Mouse (Mus musculus) small intestine, adult 2 months (tissue): ENCODE measurements at regions not wholly inside any gene's neighbourhood (a gene's known extent, or its start where the extent isn't known, plus 50 kb on each side); places are given as distances from the start of the nearest gene placed in this dataset.

Source experiments
- CTCF ChIP-seq: fragments of 200-500 bp; IDR thresholded peaks from 2 replicates; pipeline ENCODE4 v1.5.1; 2012; ENCODE audit warnings: low read depth, mild to moderate bottlenecking, control low read depth, inconsistent platforms, low read length, moderate library complexity, mixed read lengths; ENCODE audit not compliant: insufficient replicate concordance, insufficient read length; ENCODE audit errors: extremely low read depth
- POLR2A ChIP-seq: fragments of 200-500 bp; IDR thresholded peaks from 2 replicates; pipeline ENCODE4 v1.6.1; 2012; ENCODE audit warnings: low read depth, mild to moderate bottlenecking, control low read depth, inconsistent platforms, low read length, moderate library complexity

DNA sequence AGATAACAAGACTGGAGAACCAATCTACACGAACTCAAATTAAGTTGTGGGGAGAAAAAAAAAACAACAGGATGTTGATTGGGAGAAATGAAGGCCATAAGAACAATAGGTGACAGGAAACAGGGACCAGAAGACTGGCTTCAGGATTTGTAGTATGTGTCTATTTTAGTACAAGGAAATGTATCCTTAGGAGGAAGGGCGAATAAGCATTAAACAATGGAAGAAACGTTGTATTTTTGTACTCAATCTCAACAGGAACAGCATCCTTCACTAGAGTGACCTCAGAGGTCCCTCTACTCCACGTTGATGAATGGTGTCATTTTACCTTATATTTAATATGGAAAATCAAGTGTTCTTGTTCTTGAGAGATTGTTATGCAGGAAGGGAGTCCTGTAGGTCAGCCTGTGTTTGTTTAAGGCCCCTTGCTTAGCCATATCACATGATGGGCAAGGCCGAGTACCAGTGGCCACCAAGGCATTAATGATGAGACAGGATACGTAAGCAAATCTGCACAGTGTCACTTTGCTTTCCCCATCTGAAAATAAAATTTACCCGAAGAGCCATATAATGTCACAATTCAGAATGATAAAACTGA, 832.0 kb downstream of the Diaph3 start:
- TF ChIP-seq CTCF (no peak), POLR2A (no peak)
